30 mouse cellular contexts compared by ENCODE assay signal in the genomic region with DNA sequence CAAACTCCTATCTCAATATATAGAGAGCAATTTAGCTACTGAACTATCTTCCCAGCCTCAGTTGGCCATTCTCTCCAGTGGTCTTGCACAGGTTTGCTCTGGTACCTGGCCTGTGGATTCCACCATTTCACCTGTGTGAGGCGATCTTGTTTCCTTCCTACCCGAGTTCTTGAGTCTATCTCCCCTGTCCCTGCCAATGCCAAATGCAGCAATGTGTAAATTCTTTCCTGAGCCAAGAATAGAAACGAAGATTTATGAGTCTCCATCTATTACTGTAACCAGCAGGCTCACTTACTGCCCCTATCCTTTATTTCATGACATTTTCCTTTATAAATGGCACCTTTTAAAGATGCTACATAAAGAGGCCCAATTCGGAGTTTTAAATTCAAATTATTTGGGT. TPM values are rescaled to one million over a fixed set of nuclear protein-coding genes. Genes with fewer than 3 reads are reported as not detected.
"Had no signal": no experiment of that assay in that cellular context is flagged by ENCODE, and none has a peak within 500 bp of the region (broad histone marks: within the 10 kb centered on the region; RNA-seq: fewer than 3 reads in every experiment).

No protein-coding gene starts in this region.

- H3K9ac ChIP-seq: forebrain, embryonic 15.5 days; forebrain, postnatal 0 days; hindbrain, embryonic 13.5 days; hindbrain, embryonic 15.5 days; kidney, embryonic 15.5 days; limb, embryonic 13.5 days; limb, embryonic 15.5 days; liver, embryonic 12.5 days; liver, embryonic 14.5 days had no signal

- DNase-seq: forebrain, postnatal 0 days; gastrocnemius, postnatal 14 days; gastrocnemius, postnatal 36 days; heart, adult 2 months; kidney, adult 11 months; kidney, adult 2 months; kidney, adult 9 months; kidney, postnatal 14 days; kidney, postnatal 36 days; layer of hippocampus, adult 9-11 months; layer of hippocampus, postnatal 36 days; left cerebral cortex, postnatal 4 days; lung, adult 18-20 months had no signal

- H3K9me3 ChIP-seq: forebrain, embryonic 15.5 days; hindbrain, embryonic 13.5 days; hindbrain, embryonic 15.5 days; kidney, embryonic 15.5 days; limb, embryonic 13.5 days; limb, embryonic 15.5 days; liver, embryonic 12.5 days had no signal

- H3K4me3 ChIP-seq: forebrain, embryonic 15.5 days; heart, adult 2 months; heart, embryonic 10.5 days; hindbrain, embryonic 13.5 days; hindbrain, embryonic 15.5 days; kidney, embryonic 15.5 days; limb, embryonic 13.5 days; limb, embryonic 15.5 days; liver, embryonic 12.5 days had no signal

- H3K36me3 ChIP-seq: forebrain, embryonic 15.5 days; heart, embryonic 10.5 days; hindbrain, embryonic 13.5 days; hindbrain, embryonic 15.5 days; kidney, embryonic 15.5 days; limb, embryonic 13.5 days; limb, embryonic 15.5 days; liver, embryonic 12.5 days had no signal

- H3K27ac ChIP-seq: forebrain, embryonic 15.5 days; heart, adult 2 months; heart, embryonic 10.5 days; hindbrain, embryonic 13.5 days; hindbrain, embryonic 15.5 days; hindbrain, postnatal 0 days; kidney, embryonic 15.5 days; kidney, postnatal 0 days; limb, embryonic 13.5 days; limb, embryonic 15.5 days; liver, embryonic 12.5 days; liver, embryonic 14.5 days had no signal

- H3K27me3 ChIP-seq: forebrain, embryonic 15.5 days; hindbrain, embryonic 15.5 days; kidney, embryonic 15.5 days; limb, embryonic 13.5 days; limb, embryonic 15.5 days; liver, embryonic 12.5 days had no signal

- H3K4me2 ChIP-seq: forebrain, embryonic 15.5 days; hindbrain, embryonic 13.5 days; hindbrain, embryonic 15.5 days; kidney, embryonic 15.5 days; limb, embryonic 13.5 days; limb, embryonic 15.5 days; liver, embryonic 12.5 days had no signal

- H3K4me1 ChIP-seq: liver, embryonic 12.5 days had no signal

- ATAC-seq: forebrain, embryonic 15.5 days; forebrain, postnatal 0 days; hindbrain, postnatal 0 days; intestine, embryonic 16.5 days; liver, embryonic 12.5 days had no signal

RNA-seq across cellular contexts. Expression of a gene that starts 47.5 kb away (rescaled TPM):
- total RNA-seq: hematopoietic stem cell, adult 5-6 weeks had no signal
- polyA plus RNA-seq: forebrain, embryonic 15.5 days; forebrain, postnatal 0 days; heart, embryonic 10.5 days; hindbrain, embryonic 11.5 days; hindbrain, embryonic 15.5 days; hindbrain, postnatal 0 days; intestine, embryonic 16.5 days; kidney, embryonic 15.5 days; kidney, postnatal 0 days; large intestine, adult 2 months; limb, embryonic 11.5 days; limb, embryonic 13.5 days; limb, embryonic 15.5 days; liver, embryonic 12.5 days; liver, embryonic 16.5 days had no signal
